Mouse (Mus musculus) MEL (cell line): ENCODE measurements around the gene Rhoa.

Experiments used
- CHD1 ChIP-seq: IDR thresholded peaks from 2 replicates; pipeline ENCODE4 v1.6.1; 2012; ENCODE audit warnings: low read depth, mild to moderate bottlenecking, inconsistent platforms, low read length, improper control_type of control experiment
- CTCF ChIP-seq, 3 experiments: IDR thresholded peaks in 2 of 3; conservative IDR thresholded peaks in 1 of 3; 2 replicates each; pipeline ENCODE4 v1.5.1; 2011 to 2012; ENCODE audit warnings: low read length in 3 of 3, low read depth in 2 of 3, mild to moderate bottlenecking in 2 of 3, improper control_type of control experiment in 1 of 3, inconsistent platforms in 1 of 3, mixed read lengths in 1 of 3, moderate library complexity in 1 of 3; ENCODE audit not compliant: control insufficient read depth in 1 of 3, insufficient read depth in 1 of 3, poor library complexity in 1 of 3, severe bottlenecking in 1 of 3
- E2F4 ChIP-seq: IDR thresholded peaks from 2 replicates; pipeline ENCODE4 v1.6.1; 2011; ENCODE audit warnings: low read depth, low read length, improper control_type of control experiment, borderline replicate concordance
- EP300 ChIP-seq, 2 experiments: IDR thresholded peaks; 2 replicates each; pipeline ENCODE4 v1.6.1; 2011; ENCODE audit warnings: improper control_type of control experiment in 2 of 2, low read length in 2 of 2, low read depth in 1 of 2, mild to moderate bottlenecking in 1 of 2
- GABPA ChIP-seq: IDR thresholded peaks from 2 replicates; pipeline ENCODE4 v1.6.1; 2012; ENCODE audit warnings: low read depth, mild to moderate bottlenecking, inconsistent platforms, low read length, improper control_type of control experiment, moderate library complexity
- GATA1 ChIP-seq: IDR thresholded peaks from 2 replicates; pipeline ENCODE4 v1.6.1; 2011; ENCODE audit warnings: low read depth, low read length, improper control_type of control experiment
- MAX ChIP-seq: IDR thresholded peaks from 2 replicates; pipeline ENCODE4 v1.6.1; 2011; ENCODE audit warnings: low read length, improper control_type of control experiment
- MXI1 ChIP-seq: IDR thresholded peaks from 2 replicates; pipeline ENCODE4 v1.6.1; 2011; ENCODE audit warnings: mild to moderate bottlenecking, low read depth, low read length, improper control_type of control experiment
- POLR2A ChIP-seq, 2 experiments: IDR thresholded peaks; 2 replicates each; pipeline ENCODE4 v1.6.1; 2011 to 2012; ENCODE audit warnings: low read length in 2 of 2, mild to moderate bottlenecking in 2 of 2, control low read depth in 1 of 2, improper control_type of control experiment in 1 of 2, low read depth in 1 of 2, moderate library complexity in 1 of 2; ENCODE audit not compliant: control insufficient read depth in 1 of 2, insufficient read depth in 1 of 2, poor library complexity in 1 of 2
- POLR2AphosphoS2 ChIP-seq: IDR thresholded peaks from 2 replicates; pipeline ENCODE4 v1.6.1; 2011; ENCODE audit warnings: low read length, improper control_type of control experiment
- RCOR1 ChIP-seq: IDR thresholded peaks from 2 replicates; pipeline ENCODE4 v1.6.1; 2012; ENCODE audit warnings: low read depth, mild to moderate bottlenecking, inconsistent platforms, low read length, improper control_type of control experiment
- TBP ChIP-seq: IDR thresholded peaks from 2 replicates; pipeline ENCODE4 v1.8.0; 2011; ENCODE audit warnings: low read depth, low read length, improper control_type of control experiment
- UBTF ChIP-seq: IDR thresholded peaks from 2 replicates; pipeline ENCODE4 v1.6.1; 2012; ENCODE audit warnings: low read depth, mild to moderate bottlenecking, inconsistent platforms, low read length, improper control_type of control experiment, moderate library complexity, borderline replicate concordance; ENCODE audit not compliant: insufficient read depth
- ZMIZ1 ChIP-seq: IDR thresholded peaks from 2 replicates; pipeline ENCODE4 v1.6.1; 2012; ENCODE audit warnings: low read depth, mild to moderate bottlenecking, inconsistent platforms, low read length, improper control_type of control experiment, moderate library complexity

- TF ChIP-seq CTCF (IDR thresholded peaks at IDR 0.05 in 2 of 3, conservative IDR thresholded peaks at IDR 0.05 in 1 of 3; ENCODE audit: control insufficient read depth in 1 of 3, insufficient read depth in 1 of 3, low read depth in 2 of 3, low read length in 3 of 3, poor library complexity in 1 of 3, severe bottlenecking in 1 of 3): no peak
- TF ChIP-seq MXI1: no peak
- no peak for TF ChIP-seq POLR2A (IDR thresholded peaks at IDR 0.05; ENCODE audit: control insufficient read depth in 1 of 2, insufficient read depth in 1 of 2, low read depth in 1 of 2, low read length in 2 of 2, poor library complexity in 1 of 2)
- no peak for TF ChIP-seq CHD1
- TF ChIP-seq ZMIZ1: no peak
- no peak for TF ChIP-seq MAX
- no peak for TF ChIP-seq RCOR1
- TF ChIP-seq EP300 (IDR thresholded peaks at IDR 0.05; ENCODE audit: low read depth in 1 of 2, low read length in 2 of 2): no peak
- no peak for TF ChIP-seq POLR2AphosphoS2
- no peak for TF ChIP-seq E2F4
- no peak for TF ChIP-seq GABPA
- no peak for TF ChIP-seq UBTF
- no peak for TF ChIP-seq TBP
- TF ChIP-seq GATA1: no peak
Observed at GRCm38 (mm10) chr9:108381382-108381781, 75.5 kb downstream of the Rhoa start.
